Mouse (Mus musculus) urinary bladder, adult 2 months (tissue): ENCODE measurements at regions not wholly inside any gene's neighbourhood (a gene's known extent, or its start where the extent isn't known, plus 50 kb on each side); places are given as distances from the start of the nearest gene placed in this dataset.
A peak's percentile ranks its signal among the peaks of the same experiment; 100 is the strongest.

Experiments
- DNase-seq: peaks from one replicate; pipeline ENCODE4 v3.0.0; 2022; ENCODE audit warnings: low spot score

GRCm38 (mm10) chr13:16760045-16760444 lies 748.4 kb downstream of the Inhba start:
- no peak for DNase-seq

- DNase-seq: no peak
Observed at GRCm38 (mm10) chr13:16761415-16761814, 749.8 kb downstream of the Inhba start.

DNA sequence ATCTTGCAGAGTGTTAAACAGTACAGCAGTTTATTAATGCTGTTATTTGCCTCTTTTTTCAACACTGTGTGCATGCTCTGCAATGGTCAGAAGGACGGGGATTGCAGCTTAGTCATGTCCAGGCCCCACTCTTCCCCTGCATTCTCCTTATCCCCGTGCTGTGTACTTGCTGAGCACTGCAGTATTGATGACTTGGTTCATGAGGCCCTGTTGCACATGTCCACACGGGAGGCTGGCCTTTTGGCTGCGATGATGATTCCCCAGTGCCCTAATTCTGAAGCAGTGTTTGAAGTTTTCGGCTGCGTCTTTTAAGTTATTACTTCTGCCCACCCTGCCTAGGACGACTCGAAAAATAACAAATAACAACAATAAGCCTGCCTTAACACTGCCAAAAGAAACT lies 750.7 kb downstream of the Inhba start:
- DNase-seq: no peak

DNA sequence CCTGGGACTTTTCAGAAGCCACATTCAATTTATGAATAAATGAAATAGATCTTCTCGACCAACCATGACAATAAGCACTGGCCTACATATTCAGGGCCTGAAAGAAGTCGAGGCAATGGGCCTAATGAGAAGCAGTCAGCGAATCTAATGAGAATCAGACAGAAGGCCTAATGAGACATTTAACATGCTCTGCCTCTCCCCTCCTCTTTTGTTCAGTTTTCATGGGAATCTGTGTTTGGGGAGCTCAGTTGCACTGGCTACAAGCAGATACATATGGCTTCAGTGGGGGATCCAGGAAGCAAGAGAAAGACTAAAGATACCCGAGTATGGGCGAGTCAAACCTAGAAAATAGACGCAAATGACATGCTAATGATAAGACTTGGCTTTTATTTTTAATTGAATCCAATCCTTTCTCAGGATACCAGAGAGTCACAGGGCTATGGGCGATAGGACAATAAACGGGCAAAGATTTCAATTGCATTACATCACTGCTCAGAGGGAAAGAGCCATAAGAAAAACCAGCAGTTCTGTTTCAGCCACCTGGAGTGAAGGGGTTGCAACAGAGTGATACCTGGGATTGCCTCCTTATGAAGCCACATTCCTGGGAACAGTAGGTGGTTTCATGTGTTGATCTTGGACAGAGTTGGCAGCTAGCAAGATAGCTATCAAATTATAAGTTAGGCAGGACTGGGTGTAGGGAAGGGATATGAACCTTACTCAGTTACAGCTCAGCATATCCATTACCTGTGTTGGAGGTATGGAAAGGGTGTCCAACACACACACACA lies 751.3 kb downstream of the Inhba start:
- DNase-seq: no peak

GRCm38 (mm10) chr13:16763746-16764145 lies 752.1 kb downstream of the Inhba start:
- DNase-seq: no peak

DNA sequence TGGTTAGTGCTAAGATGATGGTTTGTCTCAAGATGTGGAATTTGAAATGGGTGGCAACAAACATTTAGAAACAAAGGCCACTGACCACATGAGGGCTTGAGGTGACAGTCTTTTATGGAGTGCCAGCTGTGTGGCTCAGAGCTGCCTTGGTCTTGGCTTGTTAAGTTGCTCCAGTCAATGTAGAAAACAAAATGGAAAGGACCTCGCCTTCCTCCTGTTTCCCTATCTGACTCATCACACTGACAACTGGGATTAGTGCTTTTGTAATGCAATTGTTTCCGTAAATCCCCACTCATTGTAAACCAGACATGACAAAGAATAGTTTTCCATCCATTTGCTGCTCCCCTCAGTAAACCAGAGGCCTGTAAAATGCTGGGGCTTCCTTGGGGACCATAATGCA lies 757.8 kb downstream of the Inhba start:
- no peak for DNase-seq

DNA sequence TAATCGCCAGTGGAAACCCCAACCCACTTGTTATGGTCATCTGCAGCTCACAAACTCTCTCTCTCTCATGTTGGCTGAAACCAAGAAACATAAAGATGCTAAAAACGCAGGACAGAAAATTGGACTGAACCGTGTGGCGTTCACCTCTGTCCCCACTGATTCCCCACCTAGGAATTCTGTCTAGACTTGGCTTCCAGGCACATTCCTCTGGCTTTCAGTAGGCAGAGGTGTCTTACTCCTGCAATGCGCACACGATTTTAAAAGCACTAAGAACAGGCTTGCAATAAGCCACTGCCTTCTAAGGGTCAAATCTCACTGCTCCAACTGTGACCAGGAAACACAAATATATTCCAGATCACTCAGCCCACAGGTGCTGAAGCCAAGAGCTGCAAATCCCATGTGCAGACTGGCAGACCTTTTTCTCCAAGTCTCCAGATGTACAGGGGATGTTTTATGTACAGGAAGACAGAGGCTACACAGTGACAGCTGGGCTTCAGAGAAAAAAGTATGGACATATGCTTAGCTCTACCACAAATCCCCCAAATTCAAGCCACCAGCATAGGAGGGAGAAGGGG lies 758.3 kb downstream of the Inhba start:
- DNase-seq: no peak

- no peak for DNase-seq
Observed at GRCm38 (mm10) chr13:16771845-16772244, 760.2 kb downstream of the Inhba start.

DNA sequence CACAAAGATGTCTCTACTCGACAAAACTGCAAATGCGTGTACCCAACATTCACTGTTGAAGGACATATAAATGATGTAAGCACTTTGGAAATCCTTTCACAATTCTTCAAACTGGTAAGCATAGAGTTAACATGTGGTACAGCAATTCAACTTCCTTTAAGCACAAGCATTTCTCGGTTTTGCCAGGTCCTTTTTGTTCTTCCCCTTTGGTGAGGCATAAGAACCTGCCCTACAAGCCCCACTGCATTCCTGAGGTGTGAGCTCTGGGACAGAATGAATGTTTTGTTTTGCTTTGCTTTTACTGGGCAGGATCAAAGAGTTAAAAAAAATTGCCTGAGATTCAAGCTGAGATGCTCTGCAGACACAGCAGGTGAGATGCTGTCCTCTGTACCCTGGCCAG lies 793.9 kb downstream of the Inhba start:
- DNase-seq: peak; percentile 28
